Mouse (Mus musculus) brown adipose tissue, adult 24 weeks (tissue): Measurements from ENCODE around the gene Chkb. TPM values are rescaled to one million over a fixed set of nuclear protein-coding genes. Genes with fewer than 3 reads are reported as not detected.
A peak's percentile ranks its signal among the peaks of the same experiment; 100 is the strongest.

Experiments used
- H3K27ac ChIP-seq: fragments of 200-500 bp; replicated peaks from 2 replicates; pipeline ENCODE4 v1.5.1; 2012; ENCODE audit warnings: low read depth, mild to moderate bottlenecking, low read length
- H3K4me1 ChIP-seq: fragments of 200-500 bp; 2 replicates; pipeline ENCODE4 v1.6.1; 2012; ENCODE audit warnings: low read length, mixed read lengths; ENCODE audit not compliant: control insufficient read depth, insufficient read depth, insufficient read length
- H3K4me3 ChIP-seq: fragments of 200-500 bp; 2 replicates; pipeline ENCODE4 v1.5.1; 2012; ENCODE audit warnings: low read depth, mild to moderate bottlenecking, low read length, moderate library complexity; ENCODE audit not compliant: insufficient read depth
- polyA plus RNA-seq: library from polyadenylated mRNA; stranded (reverse); fragments of >200 nt; gene quantifications from 2 replicates; pipeline ENCODE4 v1.2.4, GENCODE M21; 2012; ENCODE audit not compliant: missing spikeins, insufficient read depth, insufficient read length

The Chkb gene
- polyA plus RNA-seq: 151 and 203 TPM in 2 replicates

GRCm38 (mm10) chr15:89429352-89430221, at the start of gene Chkb, which contains the start of the genes C730034F03Rik and Gm44502:
Gene Chkb (minus strand): TSS chr15:89429908.
Gene C730034F03Rik (plus strand): TSS chr15:89429589.
Gene Gm44502 (minus strand): TSS chr15:89429696.
- H3K4me3 ChIP-seq: peak within 1 kb of the TSS; percentile 91
- H3K4me1 ChIP-seq: peaks cover 5% of the 10 kb centered on the region; the same call in 1 of the 2 replicates
- H3K27ac ChIP-seq: peak within 1 kb of the TSS; percentile 99

DNA sequence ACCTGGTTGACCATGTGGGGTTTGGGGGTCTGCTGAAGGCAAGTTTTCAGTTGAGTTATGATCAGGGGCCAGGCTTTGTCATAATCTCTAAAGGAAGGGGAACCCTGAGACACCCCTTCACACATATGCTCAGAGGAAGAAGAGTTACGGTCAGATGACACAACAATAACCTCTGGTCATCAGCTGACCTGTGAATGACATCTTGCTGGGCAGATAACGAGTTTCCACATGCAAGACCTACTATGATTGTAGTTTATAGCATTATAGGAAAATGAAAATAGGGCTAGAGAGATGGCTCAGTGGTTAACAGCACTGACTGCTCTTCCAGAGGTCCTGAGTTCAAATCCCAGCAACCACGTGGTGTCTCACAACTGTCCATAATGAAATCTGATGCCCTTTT, 48.9 kb upstream of the Chkb start:
- peak overlapping the region; percentile 93 for H3K27ac ChIP-seq
- peaks cover 25% of the 10 kb centered on the region for H3K4me1 ChIP-seq
- peak overlapping the region; percentile 44 for H3K4me3 ChIP-seq

GRCm38 (mm10) chr15:89477806-89478205, 48.1 kb upstream of the Chkb start:
- H3K4me1 ChIP-seq: peaks cover 25% of the 10 kb centered on the region
- H3K4me3 ChIP-seq: peak overlapping the region; percentile 44
- peak overlapping the region; percentile 93 for H3K27ac ChIP-seq

GRCm38 (mm10) chr15:89477091-89477491, 47.4 kb upstream of the Chkb start, which contains the start of gene Arsa:
Gene Arsa (minus strand): TSS chr15:89477425.
- H3K4me3 ChIP-seq: peak within 1 kb of the TSS; percentile 68
- H3K27ac ChIP-seq: peak within 1 kb of the TSS; percentile 93
- peaks cover 25% of the 10 kb centered on the region for H3K4me1 ChIP-seq

GRCm38 (mm10) chr15:89476475-89476815, 46.7 kb upstream of the Chkb start:
- Histone ChIP-seq H3K4me1 (peaks cover 25% of the 10 kb centered on the region), H3K4me3 (peak overlapping the region; percentile 68), H3K27ac (peak overlapping the region; percentile 93)

DNA sequence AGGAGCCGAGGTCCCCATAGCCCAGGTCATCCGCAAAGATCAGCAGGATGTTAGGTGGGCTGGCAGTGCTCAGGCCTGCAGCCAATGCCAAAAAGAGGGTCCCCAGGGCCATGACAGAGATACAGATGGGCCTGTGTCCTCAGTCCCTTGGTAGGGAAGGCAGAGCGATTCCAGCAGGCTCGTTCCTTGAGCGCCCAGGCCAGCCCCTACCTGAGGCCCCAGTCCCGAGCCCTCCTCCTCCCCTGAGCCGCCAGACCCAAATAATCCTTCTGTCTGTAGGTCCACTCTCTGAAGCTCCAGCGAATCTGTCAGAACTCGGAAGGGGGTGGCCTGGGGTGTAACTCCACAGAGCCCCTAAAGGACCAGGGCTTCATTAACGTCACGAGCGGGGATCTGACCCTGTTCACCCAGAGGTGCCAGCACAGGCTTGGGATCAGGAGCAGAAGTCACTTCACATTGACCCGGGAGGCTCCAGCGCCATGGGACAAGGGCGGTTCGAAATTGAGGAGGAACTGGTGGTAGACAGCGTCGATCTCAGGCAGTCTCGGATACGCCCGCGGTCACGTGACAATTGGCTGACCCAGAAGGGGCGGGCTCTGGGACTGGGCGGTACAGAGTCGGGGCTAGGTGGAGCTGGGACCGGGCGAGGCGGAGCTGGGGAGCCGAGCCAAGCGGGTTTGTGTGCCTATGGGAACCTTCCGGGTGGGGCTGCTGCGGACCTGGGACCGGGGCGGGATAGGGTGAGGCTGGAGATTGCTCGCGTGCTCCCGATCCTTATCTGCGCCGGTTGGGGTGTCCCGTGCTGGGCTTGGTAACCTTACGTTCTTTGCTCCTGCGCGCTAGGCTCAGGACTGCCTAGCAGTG, 46.1 kb upstream of the Chkb start:
- Histone ChIP-seq H3K4me3 (peak overlapping the region; percentile 70), H3K4me1 (peaks cover 23% of the 10 kb centered on the region)

DNA sequence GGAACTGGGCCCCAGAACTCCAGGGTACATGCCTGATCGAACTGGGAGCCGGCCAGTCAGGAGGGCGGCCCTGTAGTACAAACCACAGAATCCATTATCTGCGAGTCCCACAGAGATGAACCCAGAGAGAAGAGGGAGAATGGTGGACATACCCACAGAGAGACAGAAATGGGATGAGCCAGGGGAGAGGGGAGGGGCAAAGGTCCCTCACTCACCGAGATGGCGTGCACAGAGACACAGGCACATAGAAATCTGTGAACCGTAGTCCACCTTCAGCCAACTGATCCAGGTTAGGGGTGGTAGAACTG, 45.5 kb upstream of the Chkb start:
- H3K4me1 ChIP-seq: peaks cover 22% of the 10 kb centered on the region
- H3K27ac ChIP-seq: peak overlapping the region; percentile 93
- H3K4me3 ChIP-seq: peak overlapping the region; percentile 70

More for the DNA sequence above, 46.1 kb upstream of the Chkb start:
- H3K27ac ChIP-seq: peak overlapping the region; percentile 93

- Histone ChIP-seq H3K27ac (no peak overlapping the region), H3K4me1 (peaks cover 18% of the 10 kb centered on the region), H3K4me3 (peak overlapping the region; percentile 70)
Measured at GRCm38 (mm10) chr15:89474596-89475292, 45.0 kb upstream of the Chkb start.

- H3K27ac ChIP-seq: no peak overlapping the region
- peaks cover 16% of the 10 kb centered on the region for H3K4me1 ChIP-seq
Measured at GRCm38 (mm10) chr15:89473921-89474320, 44.2 kb upstream of the Chkb start.

GRCm38 (mm10) chr15:89473370-89473769, 43.7 kb upstream of the Chkb start:
- Histone ChIP-seq H3K4me3 (no peak overlapping the region), H3K4me1 (peaks cover 15% of the 10 kb centered on the region), H3K27ac (no peak overlapping the region)

More at GRCm38 (mm10) chr15:89473921-89474320, 44.2 kb upstream of the Chkb start:
- H3K4me3 ChIP-seq: no peak overlapping the region

GRCm38 (mm10) chr15:89471476-89471875, 41.8 kb upstream of the Chkb start:
- no peak overlapping the region for H3K4me3 ChIP-seq
- H3K4me1 ChIP-seq: peaks cover 9% of the 10 kb centered on the region
- H3K27ac ChIP-seq: no peak overlapping the region

GRCm38 (mm10) chr15:89468577-89468976, 38.9 kb upstream of the Chkb start:
- H3K4me1 ChIP-seq: no peaks in the 10 kb centered on the region
- no peak overlapping the region for H3K4me3 ChIP-seq
- H3K27ac ChIP-seq: no peak overlapping the region

DNA sequence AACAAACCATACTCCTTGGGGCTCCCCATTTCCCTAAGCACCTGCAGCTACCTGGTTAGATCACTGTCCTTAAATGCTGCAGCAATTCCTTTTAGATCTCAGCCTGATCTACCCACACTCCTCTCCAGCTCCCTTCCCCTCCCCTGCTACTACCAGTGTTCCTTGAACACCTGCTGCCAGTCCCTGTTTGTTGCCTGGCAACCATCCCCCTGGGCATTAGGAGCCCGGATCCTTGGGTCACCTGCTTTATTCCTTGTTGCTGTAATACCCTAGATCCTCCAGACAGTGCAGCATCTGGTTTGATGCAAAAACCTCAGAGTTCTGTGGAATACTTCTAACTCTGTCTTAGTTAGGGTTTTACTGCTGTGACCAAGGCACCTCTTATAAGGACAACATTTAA, 35.3 kb upstream of the Chkb start:
- Histone ChIP-seq H3K4me1 (no peaks in the 10 kb centered on the region), H3K27ac (no peak overlapping the region)

GRCm38 (mm10) chr15:89463334-89464235, 33.9 kb upstream of the Chkb start:
- H3K4me1 ChIP-seq: no peaks in the 10 kb centered on the region
- no peak overlapping the region for H3K4me3 ChIP-seq
- H3K27ac ChIP-seq: no peak overlapping the region

More for the DNA sequence above, 35.3 kb upstream of the Chkb start:
- no peak overlapping the region for H3K4me3 ChIP-seq
